9 mouse cellular contexts compared by ENCODE assay signal in genomic region chr12:4509591-4510061, GRCm38 (mm10). TPM values are rescaled to one million over a fixed set of nuclear protein-coding genes. Genes with fewer than 3 reads are reported as not detected.
DNase-seq lines count a peak whose midpoint lies in the region; ATAC-seq and TF ChIP-seq lines count a peak whose summit lies in the region.
"Had no signal": no experiment of that assay in that cellular context is flagged by ENCODE, and none has a peak within 500 bp of the region (broad histone marks: within the 10 kb centered on the region; RNA-seq: fewer than 3 reads in every experiment).

No protein-coding gene starts in this region.

- no peak for TF ChIP-seq CTCF in midbrain, postnatal 0 days (IDR thresholded peaks at IDR 0.05)
- TF ChIP-seq CTCF in intestine, postnatal 0 days (IDR thresholded peaks at IDR 0.05; ENCODE audit: low read depth), result no peak

- H3K27me3 ChIP-seq in hindbrain, embryonic 14.5 days (ENCODE audit: control insufficient read depth, insufficient read depth, low read length), result no peaks in the 10 kb centered on the region
- H3K27me3 ChIP-seq in hindbrain, embryonic 11.5 days (ENCODE audit: control insufficient read depth, insufficient read depth, low read length), result no peaks in the 10 kb centered on the region
- no peaks in the 10 kb centered on the region for H3K27me3 ChIP-seq in embryonic facial prominence, embryonic 12.5 days
- no peaks in the 10 kb centered on the region for H3K27me3 ChIP-seq in midbrain, postnatal 0 days (ENCODE audit: insufficient read depth, low read length)
- no peaks in the 10 kb centered on the region for H3K27me3 ChIP-seq in intestine, postnatal 0 days (replicated peaks; ENCODE audit: control insufficient read depth, insufficient read depth, low read length)

- H3K4me1 ChIP-seq in hindbrain, embryonic 14.5 days (replicated peaks; ENCODE audit: control insufficient read depth, insufficient read depth, low read length), result no peaks in the 10 kb centered on the region
- no peaks in the 10 kb centered on the region for H3K4me1 ChIP-seq in hindbrain, embryonic 11.5 days (replicated peaks; ENCODE audit: control insufficient read depth, insufficient read depth, low read length)
- peaks cover 6% of the 10 kb centered on the region; the same call in 1 of the 2 replicates for H3K4me1 ChIP-seq in embryonic facial prominence, embryonic 12.5 days
- 0 out of 2 replicates have a peak, but pooled peaks cover 4% of the 10 kb centered on the region for H3K4me1 ChIP-seq in midbrain, postnatal 0 days (ENCODE audit: insufficient read depth, low read length)
- no peaks in the 10 kb centered on the region for H3K4me1 ChIP-seq in intestine, postnatal 0 days (replicated peaks; ENCODE audit: control insufficient read depth, insufficient read depth, low read length)

- no peak overlapping the region for H3K9ac ChIP-seq in hindbrain, embryonic 14.5 days
- no peak overlapping the region for H3K9ac ChIP-seq in hindbrain, embryonic 11.5 days (ENCODE audit: low read depth, low read length)
- H3K9ac ChIP-seq in embryonic facial prominence, embryonic 12.5 days, result no peak overlapping the region; the same call in 1 of the 2 replicates
- H3K9ac ChIP-seq in midbrain, postnatal 0 days (replicated peaks; ENCODE audit: low read length, poor library complexity, severe bottlenecking), result peak overlapping the region; percentile 3; the same call in 1 of the 2 replicates
- H3K9ac ChIP-seq in intestine, postnatal 0 days (ENCODE audit: low read depth, low read length), result no peak overlapping the region

- DNase-seq in hindbrain, embryonic 14.5 days (ENCODE audit: low spot score), result peak; percentile 35
- DNase-seq in hindbrain, embryonic 11.5 days (ENCODE audit: low spot score), result no peak
- peak; percentile 43 to 48 for DNase-seq in heart, postnatal 10 days
- peak; percentile 56 for DNase-seq in midbrain, postnatal 0 days (ENCODE audit: low spot score)
- no peak for DNase-seq in right cerebral cortex, postnatal 14 days
- no peak for DNase-seq in cerebellum, adult 11 months
- DNase-seq: thymus, postnatal 14 days had no signal

- H3K36me3 ChIP-seq in hindbrain, embryonic 14.5 days (replicated peaks; ENCODE audit: control insufficient read depth, insufficient read depth), result no peaks in the 10 kb centered on the region
- no peaks in the 10 kb centered on the region for H3K36me3 ChIP-seq in hindbrain, embryonic 11.5 days (ENCODE audit: control insufficient read depth, insufficient read depth, low read length)
- H3K36me3 ChIP-seq in embryonic facial prominence, embryonic 12.5 days, result no peaks in the 10 kb centered on the region
- no peaks in the 10 kb centered on the region for H3K36me3 ChIP-seq in midbrain, postnatal 0 days (ENCODE audit: insufficient read depth, low read length)
- no peaks in the 10 kb centered on the region for H3K36me3 ChIP-seq in intestine, postnatal 0 days (ENCODE audit: control insufficient read depth, insufficient read depth)

- H3K4me3 ChIP-seq in hindbrain, embryonic 14.5 days (replicated peaks; ENCODE audit: low read length), result no peak overlapping the region
- no peak overlapping the region for H3K4me3 ChIP-seq in hindbrain, embryonic 11.5 days (ENCODE audit: low read depth, low read length)
- H3K4me3 ChIP-seq in embryonic facial prominence, embryonic 12.5 days, result peak overlapping the region; percentile 15
- H3K4me3 ChIP-seq in midbrain, postnatal 0 days (ENCODE audit: low read depth, low read length), result peak overlapping the region; percentile 16; the same call in 1 of the 2 replicates
- no peak overlapping the region for H3K4me3 ChIP-seq in intestine, postnatal 0 days (ENCODE audit: low read depth, low read length)

- peak overlapping the region; percentile 36 for H3K4me2 ChIP-seq in hindbrain, embryonic 14.5 days (replicated peaks)
- no peak overlapping the region for H3K4me2 ChIP-seq in hindbrain, embryonic 11.5 days (replicated peaks; ENCODE audit: low read depth, low read length)
- peak overlapping the region; percentile 42 for H3K4me2 ChIP-seq in embryonic facial prominence, embryonic 12.5 days (replicated peaks)
- peak overlapping the region; percentile 34 for H3K4me2 ChIP-seq in midbrain, postnatal 0 days (ENCODE audit: low read depth, low read length, poor library complexity, severe bottlenecking)
- no peak overlapping the region; the same call in 1 of the 2 replicates for H3K4me2 ChIP-seq in intestine, postnatal 0 days (replicated peaks; ENCODE audit: low read depth)

- peak; percentile 40; the same call in 1 of the 2 replicates for ATAC-seq in hindbrain, embryonic 14.5 days (ENCODE audit: low FRiP score)
- no peak for ATAC-seq in hindbrain, embryonic 11.5 days (ENCODE audit: low FRiP score)
- ATAC-seq in embryonic facial prominence, embryonic 12.5 days (ENCODE audit: insufficient number of reproducible peaks, insufficient read depth, low FRiP score, low TSS enrichment), result 0 out of 2 replicates have a peak, but pooled peaks have one; percentile 28
- no peak; the same call in 1 of the 2 replicates for ATAC-seq in midbrain, postnatal 0 days (ENCODE audit: low FRiP score)
- no peak for ATAC-seq in intestine, postnatal 0 days

- peak overlapping the region; percentile 16; the same call in 1 of the 2 replicates for H3K27ac ChIP-seq in hindbrain, embryonic 14.5 days
- no peak overlapping the region for H3K27ac ChIP-seq in hindbrain, embryonic 11.5 days (ENCODE audit: low read depth, low read length)
- H3K27ac ChIP-seq in embryonic facial prominence, embryonic 12.5 days, result peak overlapping the region; percentile 86
- H3K27ac ChIP-seq in midbrain, postnatal 0 days (ENCODE audit: low read depth, low read length), result peak overlapping the region; percentile 55
- H3K27ac ChIP-seq in intestine, postnatal 0 days (ENCODE audit: low read depth, low read length), result no peak overlapping the region

- WGBS in hindbrain, embryonic 14.5 days, result 54% methylated on average over 12 of the region's 12 CpGs
- WGBS in hindbrain, embryonic 11.5 days, result 62% methylated on average over 12 of the region's 12 CpGs
- WGBS in embryonic facial prominence, embryonic 12.5 days, result 24% methylated on average over 12 of the region's 12 CpGs
- 24% methylated on average over 12 of the region's 12 CpGs for WGBS in midbrain, postnatal 0 days
- 69% methylated on average over 12 of the region's 12 CpGs for WGBS in intestine, postnatal 0 days

- intact Hi-C loops in heart, postnatal 10 days (cut with DNase I), result no loop called here

- H3K9me3 ChIP-seq in hindbrain, embryonic 14.5 days (ENCODE audit: control insufficient read depth, low read length), result no peaks in the 10 kb centered on the region
- H3K9me3 ChIP-seq in hindbrain, embryonic 11.5 days (ENCODE audit: control insufficient read depth, low read length), result no peaks in the 10 kb centered on the region
- H3K9me3 ChIP-seq in embryonic facial prominence, embryonic 12.5 days, result no peaks in the 10 kb centered on the region
- no peaks in the 10 kb centered on the region for H3K9me3 ChIP-seq in midbrain, postnatal 0 days (ENCODE audit: low read length)
- H3K9me3 ChIP-seq in intestine, postnatal 0 days (ENCODE audit: control insufficient read depth), result no peaks in the 10 kb centered on the region

RNA-seq across cellular contexts. Expression of gene Ncoa1, which starts 32.6 kb away (rescaled TPM):
- 17.8 and 19.4 TPM in 2 replicates for polyA plus RNA-seq in hindbrain, embryonic 14.5 days (2014; fragmentation: Nextera tagmentation; extraction: Ambion mirVana)
- 7.2 and 7.7 TPM in 2 replicates for polyA plus RNA-seq in hindbrain, embryonic 11.5 days (2014; fragmentation: Nextera tagmentation; extraction: Ambion mirVana)
- polyA plus RNA-seq in embryonic facial prominence, embryonic 12.5 days (2016; fragmentation: Nextera tagmentation; extraction: Ambion mirVana), result 9.8 and 11.4 TPM in 2 replicates
- total RNA-seq in heart, postnatal 10 days (2021), result 10 to 100 TPM; 36.7 to 37.0 TPM
- 37.2 and 43.5 TPM in 2 replicates for total RNA-seq in midbrain, postnatal 0 days (2014; rRNA removed)
- polyA plus RNA-seq in midbrain, postnatal 0 days (2015; fragmentation: Nextera tagmentation; extraction: Ambion mirVana), result 9.9 and 11.2 TPM in 2 replicates
- 6.0 and 6.6 TPM in 2 replicates for polyA plus RNA-seq in intestine, postnatal 0 days (2015; fragmentation: Nextera tagmentation; extraction: Ambion mirVana)

Comparison
In these comparisons a context has a peak if more than half of its experiments do, and no peak if none do; other contexts are left out.
1. ATAC-seq: peak in hindbrain, embryonic 14.5 days (single experiment) and embryonic facial prominence, embryonic 12.5 days (single experiment); none in hindbrain, embryonic 11.5 days (single experiment), midbrain, postnatal 0 days (single experiment) and intestine, postnatal 0 days (single experiment).
2. DNase-seq: peak in hindbrain, embryonic 14.5 days (single experiment), heart, postnatal 10 days (2 of 2) and midbrain, postnatal 0 days (single experiment); none in hindbrain, embryonic 11.5 days (single experiment), right cerebral cortex, postnatal 14 days (single experiment) and cerebellum, adult 11 months (single experiment).
3. H3K27ac ChIP-seq: peak in hindbrain, embryonic 14.5 days (single experiment), embryonic facial prominence, embryonic 12.5 days (single experiment) and midbrain, postnatal 0 days (single experiment); none in hindbrain, embryonic 11.5 days (single experiment) and intestine, postnatal 0 days (single experiment).
4. H3K4me2 ChIP-seq: peak in hindbrain, embryonic 14.5 days (single experiment), embryonic facial prominence, embryonic 12.5 days (single experiment) and midbrain, postnatal 0 days (single experiment); none in hindbrain, embryonic 11.5 days (single experiment) and intestine, postnatal 0 days (single experiment).
5. H3K4me3 ChIP-seq: peak in embryonic facial prominence, embryonic 12.5 days (single experiment) and midbrain, postnatal 0 days (single experiment); none in hindbrain, embryonic 14.5 days (single experiment), hindbrain, embryonic 11.5 days (single experiment) and intestine, postnatal 0 days (single experiment).